24 mouse cellular contexts compared by ENCODE assay signal in the genomic region with DNA sequence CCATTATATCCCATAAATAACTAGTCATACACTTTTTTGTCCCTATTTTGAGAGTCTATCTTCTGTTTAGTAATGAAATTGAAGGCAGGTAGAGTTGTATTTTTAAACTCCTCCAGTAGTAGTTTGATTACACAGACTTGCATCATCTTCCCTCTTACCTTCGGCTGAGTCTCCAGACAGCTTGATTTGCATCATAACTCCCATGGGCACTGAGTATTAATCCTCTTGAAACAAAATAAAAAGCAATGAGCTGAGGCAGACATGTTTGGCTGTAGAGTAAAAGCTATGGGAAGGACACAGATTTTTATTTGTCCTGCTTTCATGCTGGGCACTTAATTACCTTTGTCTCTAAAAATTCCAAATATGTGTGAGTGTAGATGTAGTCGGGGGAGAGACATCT.
DNase-seq lines count a peak whose midpoint lies in the region; ATAC-seq and TF ChIP-seq lines count a peak whose summit lies in the region.
"Had no signal": no experiment of that assay in that cellular context is flagged by ENCODE, and none has a peak within 500 bp of the region (broad histone marks: within the 10 kb centered on the region; RNA-seq: fewer than 3 reads in every experiment).

No protein-coding gene starts in this region.

- ATAC-seq in neural tube, embryonic 15.5 days (ENCODE audit: low FRiP score): no peak
- ATAC-seq: forebrain, embryonic 13.5 days; forebrain, embryonic 16.5 days; intestine, postnatal 0 days had no signal

- H3K79me2 ChIP-seq in CH12.LX (replicated peaks; ENCODE audit: control insufficient read depth, extremely low read depth, insufficient read depth, poor library complexity, severe bottlenecking): no peaks in the 10 kb centered on the region
- H3K79me2 ChIP-seq in myocyte (ENCODE audit: control insufficient read depth, insufficient read depth): no peaks in the 10 kb centered on the region

- H3K4me3 ChIP-seq in CH12.LX (replicated peaks in 1 of 3; ENCODE audit: low read depth in 2 of 3, low read length in 2 of 3, poor library complexity in 1 of 3): no peak overlapping the region
- no peak overlapping the region for H3K4me3 ChIP-seq in myocyte
- H3K4me3 ChIP-seq in neural tube, embryonic 15.5 days (replicated peaks): no peak overlapping the region
- no peak overlapping the region for H3K4me3 ChIP-seq in kidney, adult 2 months (ENCODE audit: insufficient read depth, low read depth, low read length)
- H3K4me3 ChIP-seq: embryonic facial prominence, embryonic 13.5 days; forebrain, embryonic 10.5 days; forebrain, embryonic 13.5 days; hindbrain, embryonic 12.5 days; hindbrain, embryonic 15.5 days had no signal

- TF ChIP-seq CTCF in CH12.LX (conservative IDR thresholded peaks at IDR 0.05 in 1 of 2, IDR thresholded peaks at IDR 0.05 in 1 of 2; ENCODE audit: low read depth in 2 of 2, low read length in 2 of 2): no peak
- no peak for TF ChIP-seq CTCF in kidney, adult 2 months (conservative IDR thresholded peaks at IDR 0.05; ENCODE audit: insufficient read depth, insufficient read length, low read depth, low read length)

- WGBS in neural tube, embryonic 15.5 days: 44% methylated on average over 2 of the region's 2 CpGs
- WGBS in kidney, adult 2 months: 35% methylated on average over 2 of the region's 2 CpGs

- H3K9ac ChIP-seq in CH12.LX (ENCODE audit: insufficient read depth, low read depth): no peak overlapping the region
- no peak overlapping the region for H3K9ac ChIP-seq in neural tube, embryonic 15.5 days (replicated peaks)
- H3K9ac ChIP-seq: embryonic facial prominence, embryonic 13.5 days; forebrain, embryonic 13.5 days; hindbrain, embryonic 12.5 days; hindbrain, embryonic 15.5 days had no signal

- H3K4me1 ChIP-seq in CH12.LX (ENCODE audit: control insufficient read depth in 1 of 2, insufficient read depth in 2 of 2): peaks cover 0 to 15% of the 10 kb centered on the region in 2 experiments; a peak in 2 of 4 replicates
- H3K4me1 ChIP-seq in neural tube, embryonic 15.5 days: no peaks in the 10 kb centered on the region
- H3K4me1 ChIP-seq in kidney, adult 2 months (ENCODE audit: control insufficient read depth, insufficient read depth, low read length): no peaks in the 10 kb centered on the region
- H3K4me1 ChIP-seq: embryonic facial prominence, embryonic 13.5 days; forebrain, embryonic 10.5 days; forebrain, embryonic 13.5 days; hindbrain, embryonic 12.5 days; hindbrain, embryonic 15.5 days had no signal

- TF ChIP-seq POLR2A in CH12.LX (IDR thresholded peaks at IDR 0.05; ENCODE audit: low read depth, low read length) (no peak), myocyte (IDR thresholded peaks at IDR 0.05; ENCODE audit: insufficient read length, low read depth) (no peak)
- TF ChIP-seq POLR2A in kidney, adult 2 months (IDR thresholded peaks at IDR 0.05; ENCODE audit: low read depth, low read length): no peak

- DNase-seq in 3T3-L1 (ENCODE audit: low read depth, low spot score) (peak; percentile 6), CH12.LX (ENCODE audit: extremely low read depth) (peak; percentile 64)
- peak; percentile 11 for DNase-seq in Muller cell, postnatal 12 days (ENCODE audit: inconsistent ontology term)
- DNase-seq in adrenal gland, adult 2 months: no peak
- DNase-seq in kidney, adult 2 months: no peak
- DNase-seq: adrenal gland, adult 8-10 months; adrenal gland, postnatal 36 days; cerebellum, adult 11 months; cerebellum, adult 2 months; cerebellum, adult 9-11 months; cerebellum, postnatal 25 days; gastrocnemius, postnatal 10 days; gastrocnemius, postnatal 36 days had no signal

- no peaks in the 10 kb centered on the region for H3K27me3 ChIP-seq in CH12.LX (replicated peaks)
- no peaks in the 10 kb centered on the region for H3K27me3 ChIP-seq in myocyte (ENCODE audit: control insufficient read depth, insufficient read depth, insufficient read length)
- no peaks in the 10 kb centered on the region for H3K27me3 ChIP-seq in neural tube, embryonic 15.5 days (replicated peaks)
- no peaks in the 10 kb centered on the region for H3K27me3 ChIP-seq in kidney, adult 2 months (replicated peaks; ENCODE audit: control insufficient read depth, insufficient read depth, low read length)
- H3K27me3 ChIP-seq: embryonic facial prominence, embryonic 13.5 days; forebrain, embryonic 13.5 days; hindbrain, embryonic 12.5 days; hindbrain, embryonic 15.5 days had no signal

- H3K27ac ChIP-seq in CH12.LX (ENCODE audit: insufficient read depth, low read depth): no peak overlapping the region
- H3K27ac ChIP-seq in neural tube, embryonic 15.5 days (replicated peaks): no peak overlapping the region
- no peak overlapping the region for H3K27ac ChIP-seq in kidney, adult 2 months (ENCODE audit: insufficient read depth, low read depth, low read length)
- H3K27ac ChIP-seq: embryonic facial prominence, embryonic 13.5 days; forebrain, embryonic 10.5 days; forebrain, embryonic 13.5 days; hindbrain, embryonic 12.5 days; hindbrain, embryonic 15.5 days had no signal

- no peak for TF ChIP-seq EP300 in CH12.LX (IDR thresholded peaks at IDR 0.05; ENCODE audit: low read length)

- no peak overlapping the region; the same call in 1 of the 2 replicates for H3K4me2 ChIP-seq in CH12.LX (ENCODE audit: insufficient read depth, low read depth, poor library complexity, severe bottlenecking)
- H3K4me2 ChIP-seq in myocyte (ENCODE audit: low read depth): no peak overlapping the region
- no peak overlapping the region for H3K4me2 ChIP-seq in neural tube, embryonic 15.5 days
- H3K4me2 ChIP-seq: embryonic facial prominence, embryonic 13.5 days; forebrain, embryonic 13.5 days; heart, embryonic 11.5 days; hindbrain, embryonic 12.5 days; hindbrain, embryonic 15.5 days had no signal

- H3K36me3 ChIP-seq in CH12.LX (replicated peaks in 1 of 2; ENCODE audit: control insufficient read depth in 1 of 2, insufficient read depth in 1 of 2, low read length in 1 of 2) (no peaks in the 10 kb centered on the region), myocyte (ENCODE audit: control insufficient read depth, insufficient read depth) (no peaks in the 10 kb centered on the region)
- no peaks in the 10 kb centered on the region for H3K36me3 ChIP-seq in neural tube, embryonic 15.5 days
- no peaks in the 10 kb centered on the region for H3K36me3 ChIP-seq in kidney, adult 2 months (ENCODE audit: control insufficient read depth, insufficient read depth, low read length)
- H3K36me3 ChIP-seq: embryonic facial prominence, embryonic 13.5 days; forebrain, embryonic 10.5 days; G1E; hindbrain, embryonic 12.5 days; hindbrain, embryonic 15.5 days had no signal

- no peak overlapping the region for H3ac ChIP-seq in myocyte (ENCODE audit: control insufficient read depth, insufficient read length)

- dilution Hi-C loops in CH12.LX (cut with MboI; ENCODE audit: extremely low pct_ligation_motif_present, extremely low pct_unique_long_range_greater_than_20kb, low sequenced_read_pairs): no loop called here

- TF ChIP-seq RAD21 in CH12.LX (IDR thresholded peaks at IDR 0.05; ENCODE audit: low read depth, low read length): no peak

- H3K9me3 ChIP-seq in CH12.LX (replicated peaks; ENCODE audit: low read length): no peaks in the 10 kb centered on the region
- H3K9me3 ChIP-seq in neural tube, embryonic 15.5 days (replicated peaks): no peaks in the 10 kb centered on the region
- H3K9me3 ChIP-seq: embryonic facial prominence, embryonic 13.5 days; forebrain, embryonic 10.5 days; forebrain, embryonic 13.5 days; G1E; hindbrain, embryonic 12.5 days; hindbrain, embryonic 15.5 days had no signal

- in situ Hi-C loops in CH12.LX (cut with MboI; ENCODE audit: low pct_ligation_motif_present, low pct_unique_long_range_greater_than_20kb, low sequenced_read_pairs): no loop called here

TF ChIP-seq in CH12.LX, 34 proteins besides CTCF, POLR2A, EP300 and RAD21:
- no peak for TF ChIP-seq E2F4 (IDR thresholded peaks at IDR 0.05; ENCODE audit: insufficient replicate concordance, low read depth, low read length)

TF ChIP-seq in myocyte, 11 proteins besides CTCF, POLR2A, EP300 and RAD21:
- TF ChIP-seq USF1 (IDR thresholded peaks at IDR 0.05; ENCODE audit: low read depth): no peak
- peak; percentile 74; the same call in 1 of the 2 replicates for TF ChIP-seq CEBPB (IDR thresholded peaks at IDR 0.05; ENCODE audit: insufficient read depth, poor library complexity, severe bottlenecking)
TF ChIP-seq in myocyte: peak in this region for 1.

Comparison
In these comparisons a context has a peak if more than half of its experiments do, and no peak if none do; other contexts are left out.
1. DNase-seq: peak in 3T3-L1 (single experiment), CH12.LX (single experiment) and Muller cell, postnatal 12 days (single experiment); none in adrenal gland, adult 2 months (single experiment) and kidney, adult 2 months (single experiment).